Mouse (Mus musculus): Measurements from ENCODE around the gene Gm21887. TPM values are rescaled to one million over a fixed set of nuclear protein-coding genes. Genes with fewer than 3 reads are reported as not detected.
"Not testable (repeated sequence)": the region's sequence is repeated elsewhere in the genome, so short reads cannot be mapped to it uniquely, and the experiment has no call there.

Gm21887 gene
- polyA plus RNA-seq, 1 experiment from 2014 or later: 249 TPM

DNA sequence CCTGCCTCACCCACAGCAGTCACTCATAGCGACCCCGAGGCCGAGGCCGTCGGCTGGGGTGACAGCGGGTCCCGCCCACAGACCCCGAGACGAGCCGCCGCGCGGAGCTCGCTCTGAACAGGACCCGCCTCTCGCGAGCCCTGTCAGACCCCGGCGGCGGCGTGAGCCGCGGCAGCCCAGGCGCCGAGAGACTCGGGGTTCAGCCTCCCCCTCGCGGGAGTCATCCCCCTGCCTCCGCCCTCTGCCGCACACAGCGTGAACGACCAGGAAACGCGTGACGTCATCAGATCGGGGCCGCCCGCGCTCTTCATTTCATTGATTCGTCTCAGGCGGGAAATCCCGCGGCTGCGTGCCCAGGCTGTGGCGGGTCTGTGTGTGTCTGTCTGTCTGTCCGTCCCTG, 12.5 kb upstream of the Gm21887 start:
- not testable (repeated sequence) for DNase-seq (ENCODE audit: extremely low spot score, low spot score)
- no CpG with 5 or more reads among the region's 46 CpGs for WGBS

DNA sequence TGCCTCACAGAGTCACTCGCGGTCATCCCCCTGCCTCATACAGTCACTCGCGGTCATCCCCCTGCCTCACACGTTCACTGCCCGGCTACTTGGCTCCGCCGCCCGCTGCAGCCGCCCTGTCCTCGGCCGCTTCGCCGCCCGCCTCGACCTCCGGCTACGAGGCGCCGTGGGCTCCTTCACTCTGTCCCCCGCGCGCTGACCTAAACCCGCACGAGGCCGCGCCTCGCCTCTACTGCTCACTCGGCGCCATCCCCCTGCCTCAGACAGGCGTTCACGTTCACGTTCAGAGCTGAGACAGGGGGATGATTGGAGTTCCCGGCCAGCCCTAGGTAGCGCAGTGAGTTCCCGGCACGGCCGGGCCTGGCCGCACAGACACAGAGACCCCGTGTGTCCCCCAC, 12.0 kb upstream of the Gm21887 start:
- Histone ChIP-seq H3K4me1 (peaks cover 15% of the 10 kb centered on the region), H3K9me3 (peaks cover 14% of the 10 kb centered on the region), H3K4me3 (peak overlapping the region; percentile 49), H3K27ac (peak overlapping the region; percentile 85)
- H3K27me3 ChIP-seq (ENCODE audit: poor library complexity, severe bottlenecking); DNase-seq (ENCODE audit: extremely low spot score, low spot score); H3K36me3 ChIP-seq (replicated peaks): not testable (repeated sequence)
- 14% methylated on average over 27 of the region's 40 CpGs for WGBS

More for the DNA sequence above, 12.5 kb upstream of the Gm21887 start:
- not testable (repeated sequence) for H3K36me3 ChIP-seq (replicated peaks); H3K4me3 ChIP-seq; H3K27me3 ChIP-seq (ENCODE audit: poor library complexity, severe bottlenecking); H3K27ac ChIP-seq
- Histone ChIP-seq H3K9me3 (peaks cover 12% of the 10 kb centered on the region), H3K4me1 (peaks cover 10% of the 10 kb centered on the region)

DNA sequence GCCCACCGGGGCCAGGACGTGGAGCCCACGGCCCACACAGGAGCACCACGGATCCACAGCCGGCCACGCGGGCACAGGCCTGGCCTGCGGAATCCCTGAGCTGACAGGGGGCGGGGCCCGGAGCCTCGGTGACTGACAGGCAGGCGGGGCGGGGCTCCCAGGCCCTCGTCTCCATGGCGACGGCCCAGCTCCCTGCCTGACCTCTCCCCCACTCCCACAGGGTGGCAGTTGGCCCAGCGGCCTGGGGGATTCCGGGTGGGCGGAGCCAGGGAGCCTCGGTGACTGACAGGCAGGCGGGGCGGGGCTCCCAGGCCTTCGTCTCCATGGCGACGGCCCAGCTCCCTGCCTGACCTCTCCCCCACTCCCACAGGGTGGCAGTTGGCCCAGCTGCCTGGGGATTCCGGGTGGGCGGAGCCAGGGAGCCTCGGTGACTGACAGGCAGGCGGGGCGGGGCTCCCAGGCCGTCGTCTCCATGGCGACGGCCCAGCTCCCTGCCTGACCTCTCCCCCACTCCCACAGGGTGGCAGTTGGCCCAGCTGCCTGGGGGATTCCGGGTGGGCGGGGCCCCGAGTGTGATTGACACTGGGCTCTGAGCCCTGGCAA, 11.5 kb upstream of the Gm21887 start:
- H3K27me3 ChIP-seq (ENCODE audit: poor library complexity, severe bottlenecking); H3K36me3 ChIP-seq (replicated peaks): not testable (repeated sequence)
- peak; percentile 28 for DNase-seq (ENCODE audit: extremely low spot score, low spot score)
- peak overlapping the region; percentile 49 for H3K4me3 ChIP-seq
- 3% methylated on average over 8 of the region's 37 CpGs for WGBS
- H3K9me3 ChIP-seq: peaks cover 14% of the 10 kb centered on the region
- peaks cover 15% of the 10 kb centered on the region for H3K4me1 ChIP-seq
- peak overlapping the region; percentile 85 for H3K27ac ChIP-seq

DNA sequence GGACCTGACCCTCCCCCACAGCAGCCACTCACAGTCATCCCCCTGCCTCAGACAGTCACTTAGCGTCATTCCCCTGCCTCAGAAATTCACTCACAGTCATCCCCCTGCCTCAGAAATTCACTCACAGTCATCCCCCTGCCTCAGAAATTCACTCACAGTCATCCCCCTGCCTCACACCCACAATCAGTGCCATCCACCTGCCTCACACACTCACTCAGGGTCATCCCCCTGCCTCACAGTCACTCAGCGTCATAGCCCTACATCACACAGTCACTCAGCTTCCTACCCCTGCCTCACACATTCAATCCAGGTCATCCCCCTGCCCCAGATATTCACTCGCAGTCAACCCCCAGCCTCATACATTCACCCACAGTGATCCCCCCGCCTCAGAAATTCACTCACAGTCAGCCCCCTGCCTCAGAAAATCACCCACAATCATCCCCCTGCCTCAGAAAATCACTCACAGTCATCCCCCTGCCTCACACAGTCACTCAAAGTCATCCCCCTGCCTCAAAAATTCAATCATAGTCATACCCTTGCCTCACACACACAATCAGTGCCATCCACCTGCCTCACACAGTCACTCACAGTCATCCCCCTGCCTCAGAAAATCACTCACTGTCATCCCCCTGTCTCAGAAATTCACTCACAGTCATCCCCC, 10.8 kb upstream of the Gm21887 start:
- not testable (repeated sequence) for H3K36me3 ChIP-seq (replicated peaks); H3K27ac ChIP-seq; H3K27me3 ChIP-seq (ENCODE audit: poor library complexity, severe bottlenecking); H3K4me3 ChIP-seq
- Histone ChIP-seq H3K4me1 (peaks cover 15% of the 10 kb centered on the region), H3K9me3 (peaks cover 14% of the 10 kb centered on the region)
- 3% methylated on average over 2 of the region's 4 CpGs for WGBS
- peak; percentile 13 for DNase-seq (ENCODE audit: extremely low spot score, low spot score)

DNA sequence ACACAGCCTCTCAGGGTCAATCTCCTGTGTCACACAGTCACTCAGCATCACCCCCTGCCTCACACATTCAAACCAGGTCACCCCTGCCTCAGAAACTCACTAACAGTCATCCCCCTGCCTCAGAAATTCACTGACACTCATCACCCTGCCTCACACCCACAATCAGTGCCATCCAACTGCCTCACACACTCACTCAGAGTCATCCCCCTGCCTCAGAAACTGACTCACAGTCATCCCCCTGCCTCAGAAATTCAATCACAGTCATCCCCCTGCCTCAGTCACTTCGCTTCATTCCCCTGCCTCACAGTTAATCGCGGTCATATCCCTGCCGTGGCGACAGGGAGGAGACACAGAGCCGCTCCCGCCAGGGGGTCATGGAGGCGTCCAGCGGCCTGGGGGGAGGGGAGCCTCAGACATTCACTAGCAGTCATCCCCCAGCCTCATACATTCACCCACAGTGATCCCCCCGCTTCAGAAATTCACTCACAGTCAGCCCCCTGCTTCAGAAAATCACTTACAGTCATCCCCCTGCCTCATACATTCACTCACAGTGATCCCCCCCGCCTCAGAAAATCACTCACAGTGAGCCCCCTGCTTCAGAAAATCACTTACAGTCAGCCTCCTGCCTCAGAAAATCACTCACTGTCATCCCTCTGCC, 10.1 kb upstream of the Gm21887 start:
- Histone ChIP-seq H3K4me1 (peaks cover 19% of the 10 kb centered on the region), H3K27ac (peak overlapping the region; percentile 12; the same call in 1 of the 2 replicates), H3K9me3 (peaks cover 19% of the 10 kb centered on the region)
- 39% methylated on average over 6 of the region's 11 CpGs for WGBS
- not testable (repeated sequence) for H3K36me3 ChIP-seq (replicated peaks); H3K27me3 ChIP-seq (ENCODE audit: poor library complexity, severe bottlenecking); H3K4me3 ChIP-seq
- DNase-seq (ENCODE audit: extremely low spot score, low spot score): peak; percentile 15

DNA sequence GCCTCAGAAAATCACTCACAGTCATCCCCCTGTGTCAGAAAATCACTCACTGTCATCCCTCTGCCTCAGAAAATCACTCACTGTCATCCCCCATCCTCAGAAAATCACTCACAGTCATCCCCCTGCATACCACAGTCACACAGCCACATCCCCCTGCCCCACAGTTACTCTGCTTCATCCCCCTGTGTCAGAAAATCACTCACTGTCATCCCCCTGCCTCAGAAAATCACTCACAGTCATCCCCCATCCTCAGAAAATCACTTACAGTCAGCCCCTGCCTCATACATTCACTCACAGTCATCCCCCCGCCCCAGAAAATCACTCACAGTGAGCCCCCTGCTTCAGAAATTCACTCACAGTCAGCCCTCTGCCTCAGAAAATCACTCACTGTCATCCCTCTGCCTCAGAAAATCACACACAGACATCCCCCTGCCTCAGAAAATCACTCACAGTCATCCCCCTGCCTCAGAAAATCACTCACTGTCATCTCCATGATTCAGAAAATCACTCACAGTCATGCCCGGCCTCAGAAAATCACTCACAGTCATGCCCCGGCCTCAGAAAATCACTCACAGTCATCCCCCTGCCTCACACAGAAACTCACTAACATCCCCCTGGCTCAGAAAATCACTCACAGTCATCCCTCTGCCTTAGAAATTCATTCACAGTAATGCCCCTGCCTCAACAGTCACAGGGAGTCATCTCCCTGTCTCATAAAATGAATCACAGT, 9.4 kb upstream of the Gm21887 start:
- 0% methylated on average over 1 of the region's 3 CpGs for WGBS
- H3K27ac ChIP-seq; H3K27me3 ChIP-seq (ENCODE audit: poor library complexity, severe bottlenecking); H3K4me3 ChIP-seq; H3K36me3 ChIP-seq (replicated peaks); DNase-seq (ENCODE audit: extremely low spot score, low spot score): not testable (repeated sequence)
- peaks cover 23% of the 10 kb centered on the region for H3K4me1 ChIP-seq
- H3K9me3 ChIP-seq: peaks cover 21% of the 10 kb centered on the region

DNA sequence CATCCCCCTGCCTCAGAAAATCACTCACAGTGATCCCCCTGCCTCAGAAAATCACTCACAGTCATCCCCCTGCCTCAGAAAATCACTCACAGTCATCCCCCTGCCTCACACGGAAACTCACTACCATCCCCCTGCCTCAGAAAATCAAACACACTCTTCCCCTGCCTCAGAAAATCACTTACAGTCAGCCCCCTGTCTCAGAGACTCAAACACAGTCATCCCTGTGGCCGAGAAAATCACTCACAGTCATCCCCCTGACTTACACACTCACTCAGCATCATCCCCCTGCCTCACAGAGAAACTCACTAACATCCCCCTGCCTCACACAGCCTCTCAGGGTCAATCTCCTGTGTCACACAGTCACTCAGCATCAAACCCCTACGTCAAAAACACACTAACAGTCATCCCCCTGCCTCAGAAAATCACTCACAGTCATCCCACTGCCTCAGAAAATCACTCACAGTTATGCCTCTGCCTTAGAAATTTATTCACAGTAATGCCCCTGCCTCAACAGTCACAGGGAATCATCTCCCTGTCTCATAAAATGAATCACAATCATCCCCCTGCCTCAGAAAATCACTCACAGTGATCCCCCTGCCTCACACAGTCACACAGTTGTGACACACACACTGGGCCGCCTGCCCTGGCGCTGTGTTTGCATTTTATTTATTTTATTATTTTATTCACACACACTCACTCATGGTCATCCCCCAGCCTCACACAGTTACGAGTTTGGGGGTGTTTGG, 8.6 kb upstream of the Gm21887 start:
- H3K36me3 ChIP-seq (replicated peaks); H3K27me3 ChIP-seq (ENCODE audit: poor library complexity, severe bottlenecking); H3K4me3 ChIP-seq: not testable (repeated sequence)
- 43% methylated on average over 6 of the region's 6 CpGs for WGBS
- peaks cover 26% of the 10 kb centered on the region for H3K9me3 ChIP-seq
- H3K27ac ChIP-seq: peak overlapping the region; percentile 77
- DNase-seq (ENCODE audit: extremely low spot score, low spot score): peak; percentile 33
- peaks cover 26% of the 10 kb centered on the region for H3K4me1 ChIP-seq

DNA sequence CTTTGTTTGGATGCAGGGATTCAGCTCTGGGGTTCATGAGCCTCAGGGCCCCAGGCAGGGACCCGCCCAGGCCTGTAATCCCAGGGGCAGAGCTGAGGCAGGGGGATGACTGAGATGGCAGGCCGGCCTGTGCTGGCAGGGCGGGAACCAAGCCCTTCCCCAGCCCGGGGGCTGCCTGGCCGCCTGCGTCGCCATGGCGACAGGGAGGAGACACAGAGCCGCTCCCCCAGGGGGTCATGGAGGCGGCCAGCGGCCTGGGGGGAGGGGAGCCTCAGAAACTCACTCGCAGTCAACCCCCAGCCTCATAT, 8.1 kb upstream of the Gm21887 start:
- not testable (repeated sequence) for H3K27me3 ChIP-seq (ENCODE audit: poor library complexity, severe bottlenecking); DNase-seq (ENCODE audit: extremely low spot score, low spot score); H3K4me3 ChIP-seq; H3K36me3 ChIP-seq (replicated peaks)
- 31% methylated on average over 11 of the region's 12 CpGs for WGBS
- Histone ChIP-seq H3K4me1 (peaks cover 26% of the 10 kb centered on the region), H3K9me3 (peaks cover 27% of the 10 kb centered on the region), H3K27ac (peak overlapping the region; percentile 77)

DNA sequence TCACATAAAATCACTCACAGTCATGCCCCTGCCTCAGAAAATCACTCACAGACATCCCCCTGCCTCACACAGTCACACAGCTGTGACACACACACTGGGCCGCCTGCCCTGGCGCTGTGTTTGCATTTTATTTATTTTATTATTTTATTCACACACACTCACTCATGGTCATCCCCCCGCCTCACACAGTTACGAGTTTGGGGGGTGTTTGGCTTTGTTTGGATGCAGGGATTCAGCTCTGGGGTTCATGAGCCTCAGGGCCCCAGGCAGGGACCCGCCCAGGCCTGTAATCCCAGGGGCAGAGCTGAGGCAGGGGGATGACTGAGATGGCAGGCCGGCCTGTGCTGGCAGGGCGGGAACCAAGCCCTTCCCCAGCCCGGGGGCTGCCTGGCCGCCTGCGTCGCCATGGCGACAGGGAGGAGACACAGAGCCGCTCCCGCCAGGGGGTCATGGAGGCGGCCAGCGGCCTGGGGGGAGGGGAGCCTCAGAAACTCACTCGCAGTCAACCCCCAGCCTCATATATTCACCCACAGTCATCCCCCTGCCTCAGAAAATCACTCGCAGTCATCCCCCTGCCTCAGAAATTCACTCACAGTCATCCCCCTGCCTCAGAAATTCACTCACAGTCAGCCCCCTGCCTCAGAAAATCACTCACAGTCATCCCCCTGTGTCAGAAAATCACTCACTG, 6.8 kb upstream of the Gm21887 start:
- H3K4me3 ChIP-seq; H3K36me3 ChIP-seq (replicated peaks); H3K27me3 ChIP-seq (ENCODE audit: poor library complexity, severe bottlenecking); DNase-seq (ENCODE audit: extremely low spot score, low spot score): not testable (repeated sequence)
- Histone ChIP-seq H3K4me1 (peaks cover 32% of the 10 kb centered on the region), H3K27ac (peak overlapping the region; percentile 72; the same call in 1 of the 2 replicates), H3K9me3 (peaks cover 37% of the 10 kb centered on the region)
- WGBS: 44% methylated on average over 18 of the region's 18 CpGs

DNA sequence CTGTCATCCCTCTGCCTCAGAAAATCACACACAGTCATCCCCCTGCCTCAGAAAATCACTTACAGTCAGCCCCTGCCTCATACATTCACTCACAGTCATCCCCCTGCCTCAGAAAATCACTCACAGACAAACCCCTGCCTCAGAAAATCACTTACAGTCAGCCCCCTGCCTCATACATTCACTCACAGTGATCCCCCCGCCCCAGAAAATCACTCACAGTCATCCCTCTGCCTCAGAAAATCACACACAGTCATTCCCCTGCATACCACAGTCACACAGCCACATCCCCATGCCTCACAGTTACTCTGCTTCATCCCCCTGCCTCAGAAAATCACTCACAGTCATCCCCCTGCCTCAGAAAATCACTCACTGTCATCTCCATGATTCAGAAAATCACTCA, 5.9 kb upstream of the Gm21887 start:
- not testable (repeated sequence) for H3K36me3 ChIP-seq (replicated peaks); H3K27ac ChIP-seq; H3K4me3 ChIP-seq; DNase-seq (ENCODE audit: extremely low spot score, low spot score); H3K27me3 ChIP-seq (ENCODE audit: poor library complexity, severe bottlenecking)
- H3K9me3 ChIP-seq: peaks cover 46% of the 10 kb centered on the region
- 28% methylated on average over 1 of the region's 1 CpGs for WGBS
- H3K4me1 ChIP-seq: peaks cover 40% of the 10 kb centered on the region

DNA sequence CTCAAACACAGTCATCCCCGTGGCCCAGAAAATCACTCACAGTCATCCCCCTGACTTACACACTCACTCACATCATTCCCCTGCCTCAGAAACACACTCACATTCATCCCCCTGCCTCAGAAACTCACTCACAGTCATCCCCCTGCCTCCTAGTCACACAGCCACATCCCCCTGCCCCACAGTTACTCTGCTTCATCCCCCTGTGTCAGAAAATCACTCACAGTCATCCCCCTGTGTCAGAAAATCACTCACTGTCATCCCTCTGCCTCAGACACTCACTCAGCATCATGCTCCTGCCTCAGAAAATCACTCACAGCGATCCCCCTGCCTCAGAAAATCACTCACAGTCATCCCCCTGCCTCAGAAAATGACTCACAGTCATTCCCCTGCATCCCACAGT, 5.2 kb upstream of the Gm21887 start:
- 47% methylated on average over 2 of the region's 2 CpGs for WGBS

DNA sequence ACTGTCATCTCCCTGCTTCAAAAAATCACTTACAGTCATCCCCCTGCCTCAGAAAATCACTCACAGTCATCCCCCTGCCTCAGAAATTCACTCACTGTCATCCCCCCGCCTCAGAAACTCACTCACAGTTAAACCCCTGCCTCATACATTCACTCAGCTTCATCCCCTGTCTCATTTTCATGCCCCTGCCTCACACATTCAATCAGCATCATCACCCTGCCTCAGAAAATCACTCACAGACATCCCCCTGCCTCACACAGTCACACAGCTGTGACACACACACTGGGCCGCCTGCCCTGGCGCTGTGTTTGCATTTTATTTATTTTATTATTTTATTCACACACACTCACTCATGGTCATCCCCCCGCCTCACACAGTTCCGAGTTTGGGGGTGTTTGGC, 4.7 kb upstream of the Gm21887 start:
- WGBS: 27% methylated on average over 5 of the region's 5 CpGs
- not testable (repeated sequence) for H3K27me3 ChIP-seq (ENCODE audit: poor library complexity, severe bottlenecking); H3K36me3 ChIP-seq (replicated peaks)
- Histone ChIP-seq H3K4me1 (peaks cover 44% of the 10 kb centered on the region), H3K27ac (peak overlapping the region; percentile 69), H3K4me3 (peak overlapping the region; percentile 17; the same call in 1 of the 2 replicates), H3K9me3 (peaks cover 55% of the 10 kb centered on the region)
- peak; percentile 13 for DNase-seq (ENCODE audit: extremely low spot score, low spot score)

More for the DNA sequence above, 5.2 kb upstream of the Gm21887 start:
- DNase-seq (ENCODE audit: extremely low spot score, low spot score): peak; percentile 63
- not testable (repeated sequence) for H3K36me3 ChIP-seq (replicated peaks); H3K27me3 ChIP-seq (ENCODE audit: poor library complexity, severe bottlenecking); H3K4me3 ChIP-seq
- H3K9me3 ChIP-seq: peaks cover 50% of the 10 kb centered on the region
- peaks cover 44% of the 10 kb centered on the region for H3K4me1 ChIP-seq
- H3K27ac ChIP-seq: peak overlapping the region; percentile 72

All from forebrain, embryonic 10.5 days (tissue).